Mouse (Mus musculus): ENCODE measurements at regions not wholly inside any gene's neighbourhood (a gene's known extent, or its start where the extent isn't known, plus 50 kb on each side); places are given as distances from the start of the nearest gene placed in this dataset.
"Not testable (repeated sequence)": the region's sequence is repeated elsewhere in the genome, so short reads cannot be mapped to it uniquely, and the experiment has no call there.

GRCm38 (mm10) chr5:109842186-109842978 lies 80.8 kb upstream of the Gm15446 start:
- not testable (repeated sequence) for ATAC-seq (ENCODE audit: low FRiP score, low read depth); H3K27me3 ChIP-seq
- 86% methylated on average over 7 of the region's 7 CpGs for WGBS

GRCm38 (mm10) chr5:109844236-109844635 lies 79.0 kb upstream of the Gm15446 start:
- Histone ChIP-seq H3K4me3 (peak overlapping the region; percentile 51), H3K9ac (0 out of 2 replicates have a peak overlapping the region, but pooled peaks have one; percentile 70), H3K4me2 (replicated peaks) (peak overlapping the region; percentile 62)
- H3K27ac ChIP-seq; H3K27me3 ChIP-seq; H3K4me1 ChIP-seq; ATAC-seq (ENCODE audit: low FRiP score, low read depth); H3K9me3 ChIP-seq; H3K36me3 ChIP-seq: not testable (repeated sequence)
- 82% methylated on average over 2 of the region's 2 CpGs for WGBS

More at GRCm38 (mm10) chr5:109842186-109842978, 80.8 kb upstream of the Gm15446 start:
- not testable (repeated sequence) for H3K9ac ChIP-seq; H3K4me1 ChIP-seq; H3K4me3 ChIP-seq; H3K27ac ChIP-seq; H3K36me3 ChIP-seq; H3K9me3 ChIP-seq; H3K4me2 ChIP-seq (replicated peaks)

GRCm38 (mm10) chr5:109844753-109845186 lies 78.4 kb upstream of the Gm15446 start:
- H3K36me3 ChIP-seq, result no peaks in the 10 kb centered on the region
- WGBS, result 7% methylated on average over 15 of the region's 15 CpGs
- H3K9ac ChIP-seq, result peak overlapping the region; percentile 70
- no peaks in the 10 kb centered on the region for H3K9me3 ChIP-seq
- no peaks in the 10 kb centered on the region for H3K4me1 ChIP-seq
- ATAC-seq (ENCODE audit: low FRiP score, low read depth), result peak; percentile 71
- H3K27me3 ChIP-seq, result no peaks in the 10 kb centered on the region
- no peak overlapping the region for H3K27ac ChIP-seq
- peak overlapping the region; percentile 51 for H3K4me3 ChIP-seq
- H3K4me2 ChIP-seq (replicated peaks), result peak overlapping the region; percentile 62

- H3K4me2 ChIP-seq (replicated peaks); H3K36me3 ChIP-seq; H3K9ac ChIP-seq; ATAC-seq (ENCODE audit: low FRiP score, low read depth); H3K27ac ChIP-seq; H3K9me3 ChIP-seq; H3K4me1 ChIP-seq; H3K27me3 ChIP-seq; H3K4me3 ChIP-seq: not testable (repeated sequence)
Measured at GRCm38 (mm10) chr5:109851225-109851624, 72.0 kb upstream of the Gm15446 start.

- no peak overlapping the region for H3K9ac ChIP-seq
- no peak overlapping the region for H3K27ac ChIP-seq
- ATAC-seq (ENCODE audit: low FRiP score, low read depth), result no peak
- H3K36me3 ChIP-seq, result no peaks in the 10 kb centered on the region
- no peaks in the 10 kb centered on the region for H3K27me3 ChIP-seq
- H3K9me3 ChIP-seq, result no peaks in the 10 kb centered on the region
- WGBS, result 74% methylated on average over 4 of the region's 4 CpGs
- no peak overlapping the region for H3K4me3 ChIP-seq
- no peak overlapping the region for H3K4me2 ChIP-seq (replicated peaks)
- H3K4me1 ChIP-seq, result no peaks in the 10 kb centered on the region
Measured at GRCm38 (mm10) chr5:109860402-109860801, 62.8 kb upstream of the Gm15446 start.

GRCm38 (mm10) chr5:109864517-109864916 lies 58.7 kb upstream of the Gm15446 start:
- not testable (repeated sequence) for H3K9me3 ChIP-seq; H3K4me2 ChIP-seq (replicated peaks); H3K27me3 ChIP-seq; H3K36me3 ChIP-seq; ATAC-seq (ENCODE audit: low FRiP score, low read depth); H3K4me3 ChIP-seq; H3K27ac ChIP-seq; H3K4me1 ChIP-seq; H3K9ac ChIP-seq

GRCm38 (mm10) chr5:109865628-109866027 lies 57.6 kb upstream of the Gm15446 start:
- Histone ChIP-seq H3K9ac (no peak overlapping the region), H3K4me2 (replicated peaks) (no peak overlapping the region), H3K9me3 (no peaks in the 10 kb centered on the region), H3K4me1 (peaks cover 6% of the 10 kb centered on the region), H3K36me3 (peaks cover 5% of the 10 kb centered on the region; the same call in 1 of the 2 replicates), H3K27me3 (no peaks in the 10 kb centered on the region), H3K4me3 (no peak overlapping the region), H3K27ac (no peak overlapping the region)
- no peak for ATAC-seq (ENCODE audit: low FRiP score, low read depth)
- 78% methylated on average over 1 of the region's 1 CpGs for WGBS

- no peak overlapping the region for H3K27ac ChIP-seq
- H3K9ac ChIP-seq, result peak overlapping the region; percentile 80
- ATAC-seq (ENCODE audit: low FRiP score, low read depth), result peak; percentile 100
- peaks cover 5% of the 10 kb centered on the region; the same call in 1 of the 2 replicates for H3K36me3 ChIP-seq
- H3K9me3 ChIP-seq, result no peaks in the 10 kb centered on the region
- no peaks in the 10 kb centered on the region for H3K27me3 ChIP-seq
- 2% methylated on average over 22 of the region's 22 CpGs for WGBS
- peak overlapping the region; percentile 71 for H3K4me3 ChIP-seq
- H3K4me1 ChIP-seq, result peaks cover 6% of the 10 kb centered on the region
- H3K4me2 ChIP-seq (replicated peaks), result peak overlapping the region; percentile 68
Measured at GRCm38 (mm10) chr5:109866337-109867126, 56.7 kb upstream of the Gm15446 start.

- not testable (repeated sequence) for H3K27ac ChIP-seq; H3K36me3 ChIP-seq; H3K27me3 ChIP-seq; ATAC-seq (ENCODE audit: low FRiP score, low read depth); H3K4me1 ChIP-seq; H3K9me3 ChIP-seq
- Histone ChIP-seq H3K9ac (peak overlapping the region; percentile 80), H3K4me3 (peak overlapping the region; percentile 71), H3K4me2 (replicated peaks) (peak overlapping the region; percentile 68)
Measured at GRCm38 (mm10) chr5:109867221-109867620, 56.0 kb upstream of the Gm15446 start.
